Mouse (Mus musculus): ENCODE measurements around the gene Parp12. TPM values are rescaled to one million over a fixed set of nuclear protein-coding genes. Genes with fewer than 3 reads are reported as not detected.

The Parp12 gene
- polyA plus RNA-seq, 1 experiment: 10.7 TPM

DNA sequence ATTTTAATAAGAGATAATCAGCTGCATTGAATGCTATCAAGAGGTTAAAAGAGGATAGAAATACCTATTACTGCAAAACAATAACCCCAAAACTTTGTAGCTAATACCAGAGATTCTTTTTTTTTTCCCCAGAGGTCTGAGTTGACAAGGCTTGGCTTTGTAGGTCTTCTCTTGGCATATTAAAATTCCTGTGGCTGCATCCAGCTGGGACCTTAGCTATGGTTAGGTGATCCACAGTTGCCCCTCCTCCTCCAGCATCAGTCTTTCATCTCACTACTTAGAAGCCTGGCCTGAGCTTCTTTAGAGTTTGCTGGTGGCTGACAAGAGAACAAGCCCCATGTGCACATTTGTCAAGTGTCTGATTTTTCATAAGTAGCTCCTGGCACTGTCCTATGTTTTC is 6.6 kb upstream of the Parp12 start:
- Histone ChIP-seq H3K27me3 (ENCODE audit: control insufficient read depth, insufficient read depth, low read length, poor library complexity, severe bottlenecking) (peaks cover 2% of the 10 kb centered on the region; the same call in 1 of the 2 replicates), H3K4me1 (ENCODE audit: control insufficient read depth, insufficient read depth, low read length) (peaks cover 2% of the 10 kb centered on the region), H3K27ac (ENCODE audit: insufficient read depth, low read length) (no peak overlapping the region), H3K9me3 (replicated peaks; ENCODE audit: control insufficient read depth, insufficient read depth, low read length, poor library complexity, severe bottlenecking) (no peaks in the 10 kb centered on the region; the same call in 1 of the 2 replicates), H3K4me3 (ENCODE audit: low read depth, low read length) (no peak overlapping the region), H3K9ac (ENCODE audit: low read depth, poor library complexity, severe bottlenecking) (no peak overlapping the region), H3K36me3 (ENCODE audit: control insufficient read depth, insufficient read depth, low read length, poor library complexity, severe bottlenecking) (no peaks in the 10 kb centered on the region)
- TF ChIP-seq CTCF (IDR thresholded peaks at IDR 0.05; ENCODE audit: low read depth, low read length) (no peak), EP300 (IDR thresholded peaks at IDR 0.05; ENCODE audit: insufficient read depth, low read depth, low read length) (no peak), POLR2A (IDR thresholded peaks at IDR 0.05; ENCODE audit: insufficient read depth, low read length) (no peak)

DNA sequence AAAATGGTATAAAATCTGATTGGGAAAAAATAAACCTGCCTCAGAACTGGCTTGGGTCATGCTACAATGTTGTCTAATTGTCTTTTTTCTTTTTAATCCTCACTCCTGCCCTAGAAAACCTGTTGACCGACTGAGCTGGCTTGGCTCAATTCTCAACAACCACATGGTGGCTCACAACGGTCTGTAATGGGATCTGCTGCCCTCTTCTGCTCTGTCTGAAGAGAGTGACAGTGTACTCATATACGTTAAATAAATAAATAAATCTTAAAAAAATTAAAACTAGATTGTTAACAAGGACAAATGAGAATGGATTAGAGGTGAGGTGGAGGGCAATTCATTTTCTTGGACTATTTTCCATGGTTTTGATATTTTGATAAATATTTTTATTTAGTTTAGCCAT is 2.5 kb upstream of the Parp12 start:
- no peak overlapping the region for H3K27ac ChIP-seq (ENCODE audit: insufficient read depth, low read length)
- peaks cover 16% of the 10 kb centered on the region for H3K27me3 ChIP-seq (ENCODE audit: control insufficient read depth, insufficient read depth, low read length, poor library complexity, severe bottlenecking)
- no peaks in the 10 kb centered on the region for H3K4me1 ChIP-seq (ENCODE audit: control insufficient read depth, insufficient read depth, low read length)
- H3K9me3 ChIP-seq (replicated peaks; ENCODE audit: control insufficient read depth, insufficient read depth, low read length, poor library complexity, severe bottlenecking): no peaks in the 10 kb centered on the region
- H3K4me3 ChIP-seq (ENCODE audit: low read depth, low read length): no peak overlapping the region
- H3K36me3 ChIP-seq (ENCODE audit: control insufficient read depth, insufficient read depth, low read length, poor library complexity, severe bottlenecking): no peaks in the 10 kb centered on the region
- TF ChIP-seq CTCF (IDR thresholded peaks at IDR 0.05; ENCODE audit: low read depth, low read length) (no peak), POLR2A (IDR thresholded peaks at IDR 0.05; ENCODE audit: insufficient read depth, low read length) (no peak), EP300 (IDR thresholded peaks at IDR 0.05; ENCODE audit: insufficient read depth, low read depth, low read length) (no peak)
- H3K9ac ChIP-seq (ENCODE audit: low read depth, poor library complexity, severe bottlenecking): no peak overlapping the region

DNA sequence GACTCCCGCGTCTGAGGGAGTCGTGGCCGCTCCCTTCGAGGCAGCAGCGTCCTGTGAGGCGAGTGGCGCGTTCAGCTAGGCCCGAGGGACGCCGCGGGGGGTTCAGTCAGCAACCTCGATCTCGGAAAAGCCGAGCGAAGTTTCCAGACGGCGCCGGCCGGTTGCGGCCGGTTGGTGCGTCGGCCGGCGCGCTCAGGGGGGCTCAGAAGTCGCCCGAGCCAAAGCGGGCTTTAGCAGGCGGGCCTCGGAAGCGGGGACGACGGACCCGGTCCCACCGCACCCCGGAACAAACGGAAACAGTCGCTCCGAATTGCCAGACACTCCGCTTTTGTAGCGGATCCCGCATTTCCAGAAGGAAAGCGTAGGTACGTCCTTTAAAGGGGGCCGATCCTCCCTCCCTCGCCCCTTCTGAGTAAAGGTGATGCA is 320 bp upstream of the Parp12 start:
- no peaks in the 10 kb centered on the region for H3K4me1 ChIP-seq (ENCODE audit: control insufficient read depth, insufficient read depth, low read length)
- H3K9ac ChIP-seq (ENCODE audit: low read depth, poor library complexity, severe bottlenecking): peak overlapping the region; percentile 72
- no peak overlapping the region for H3K27ac ChIP-seq (ENCODE audit: insufficient read depth, low read length)
- H3K4me3 ChIP-seq (ENCODE audit: low read depth, low read length): peak overlapping the region; percentile 55
- TF ChIP-seq EP300 (IDR thresholded peaks at IDR 0.05; ENCODE audit: insufficient read depth, low read depth, low read length) (no peak), CTCF (IDR thresholded peaks at IDR 0.05; ENCODE audit: low read depth, low read length) (no peak), POLR2A (IDR thresholded peaks at IDR 0.05; ENCODE audit: insufficient read depth, low read length) (no peak)
- H3K36me3 ChIP-seq (ENCODE audit: control insufficient read depth, insufficient read depth, low read length, poor library complexity, severe bottlenecking): no peaks in the 10 kb centered on the region
- H3K9me3 ChIP-seq (replicated peaks; ENCODE audit: control insufficient read depth, insufficient read depth, low read length, poor library complexity, severe bottlenecking): no peaks in the 10 kb centered on the region
- peaks cover 16% of the 10 kb centered on the region for H3K27me3 ChIP-seq (ENCODE audit: control insufficient read depth, insufficient read depth, low read length, poor library complexity, severe bottlenecking)

DNA sequence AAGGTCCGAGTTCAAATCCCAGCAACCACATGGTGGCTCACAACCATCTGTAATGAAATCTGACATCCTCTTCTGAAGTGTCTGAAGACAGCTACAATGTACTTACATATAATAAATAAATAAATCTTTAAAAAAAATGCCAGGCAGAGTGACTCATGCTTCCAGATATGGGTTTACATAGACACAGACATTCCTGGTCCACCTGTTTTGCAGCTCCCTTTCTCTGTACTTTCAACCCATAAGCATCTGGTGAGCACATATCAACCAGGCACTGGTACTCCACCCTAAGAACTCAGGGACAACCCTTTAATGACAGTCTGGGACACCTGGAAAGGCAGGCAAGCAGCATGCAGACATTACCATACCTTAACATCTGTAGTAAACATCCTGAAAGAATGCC is 2.7 kb downstream of the Parp12 start:
- Histone ChIP-seq H3K4me3 (ENCODE audit: low read depth, low read length) (no peak overlapping the region), H3K27me3 (ENCODE audit: control insufficient read depth, insufficient read depth, low read length, poor library complexity, severe bottlenecking) (peaks cover 16% of the 10 kb centered on the region)

DNA sequence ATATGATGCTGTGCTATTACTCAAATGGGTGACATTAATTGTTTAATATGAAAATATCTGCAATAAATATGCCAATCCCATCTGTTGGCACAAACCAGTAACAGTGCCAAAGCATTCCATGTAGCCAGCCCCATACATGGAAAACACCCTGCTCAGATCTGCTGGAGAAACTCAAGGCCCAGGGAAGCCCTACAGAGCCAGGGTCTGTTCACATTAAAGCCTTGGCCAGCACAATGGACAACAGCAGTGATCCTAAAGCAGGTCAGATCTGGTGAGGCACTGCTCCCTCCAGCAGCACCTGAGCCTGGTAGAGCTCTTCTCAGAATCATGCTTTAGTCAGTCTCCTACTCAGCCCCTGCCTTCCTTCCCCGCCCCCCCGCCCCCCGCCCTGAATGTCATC is 5.0 kb downstream of the Parp12 start:
- Histone ChIP-seq H3K9me3 (replicated peaks; ENCODE audit: control insufficient read depth, insufficient read depth, low read length, poor library complexity, severe bottlenecking) (no peaks in the 10 kb centered on the region), H3K27me3 (ENCODE audit: control insufficient read depth, insufficient read depth, low read length, poor library complexity, severe bottlenecking) (peaks cover 6% of the 10 kb centered on the region), H3K36me3 (ENCODE audit: control insufficient read depth, insufficient read depth, low read length, poor library complexity, severe bottlenecking) (no peaks in the 10 kb centered on the region), H3K4me3 (ENCODE audit: low read depth, low read length) (no peak overlapping the region), H3K4me1 (ENCODE audit: control insufficient read depth, insufficient read depth, low read length) (no peaks in the 10 kb centered on the region), H3K27ac (ENCODE audit: insufficient read depth, low read length) (no peak overlapping the region), H3K9ac (ENCODE audit: low read depth, poor library complexity, severe bottlenecking) (no peak overlapping the region)
- no peak for TF ChIP-seq CTCF (IDR thresholded peaks at IDR 0.05; ENCODE audit: low read depth, low read length)
- no peak for TF ChIP-seq EP300 (IDR thresholded peaks at IDR 0.05; ENCODE audit: insufficient read depth, low read depth, low read length)
- TF ChIP-seq POLR2A (IDR thresholded peaks at IDR 0.05; ENCODE audit: insufficient read depth, low read length): no peak

More for the DNA sequence above, 2.7 kb downstream of the Parp12 start:
- Histone ChIP-seq H3K36me3 (ENCODE audit: control insufficient read depth, insufficient read depth, low read length, poor library complexity, severe bottlenecking) (no peaks in the 10 kb centered on the region), H3K4me1 (ENCODE audit: control insufficient read depth, insufficient read depth, low read length) (no peaks in the 10 kb centered on the region), H3K9me3 (replicated peaks; ENCODE audit: control insufficient read depth, insufficient read depth, low read length, poor library complexity, severe bottlenecking) (no peaks in the 10 kb centered on the region), H3K9ac (ENCODE audit: low read depth, poor library complexity, severe bottlenecking) (no peak overlapping the region), H3K27ac (ENCODE audit: insufficient read depth, low read length) (no peak overlapping the region)
- TF ChIP-seq CTCF (IDR thresholded peaks at IDR 0.05; ENCODE audit: low read depth, low read length) (no peak), POLR2A (IDR thresholded peaks at IDR 0.05; ENCODE audit: insufficient read depth, low read length) (no peak), EP300 (IDR thresholded peaks at IDR 0.05; ENCODE audit: insufficient read depth, low read depth, low read length) (no peak)

DNA sequence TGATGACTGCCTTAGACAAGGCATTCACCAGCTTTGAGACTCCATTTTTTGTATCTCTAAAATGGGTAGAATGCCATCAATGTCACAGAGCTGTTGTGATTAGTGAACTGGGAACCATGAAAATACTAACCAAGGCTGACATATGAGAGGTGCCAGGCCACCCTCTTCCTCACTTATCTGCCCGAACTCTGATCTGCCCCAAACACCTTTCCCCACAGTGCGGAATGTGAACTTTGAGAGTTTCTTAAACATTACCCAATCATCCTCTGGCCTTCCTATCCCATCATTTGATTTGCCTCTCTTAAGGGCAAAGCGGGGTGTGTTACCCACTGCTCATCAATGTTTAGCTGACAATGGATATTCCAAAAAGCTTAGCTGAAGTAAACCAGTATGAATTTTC is 5.4 kb downstream of the Parp12 start:
- Histone ChIP-seq H3K9ac (ENCODE audit: low read depth, poor library complexity, severe bottlenecking) (no peak overlapping the region), H3K4me3 (ENCODE audit: low read depth, low read length) (no peak overlapping the region), H3K9me3 (replicated peaks; ENCODE audit: control insufficient read depth, insufficient read depth, low read length, poor library complexity, severe bottlenecking) (no peaks in the 10 kb centered on the region), H3K4me1 (ENCODE audit: control insufficient read depth, insufficient read depth, low read length) (no peaks in the 10 kb centered on the region), H3K27me3 (ENCODE audit: control insufficient read depth, insufficient read depth, low read length, poor library complexity, severe bottlenecking) (peaks cover 2% of the 10 kb centered on the region; the same call in 1 of the 2 replicates), H3K27ac (ENCODE audit: insufficient read depth, low read length) (no peak overlapping the region), H3K36me3 (ENCODE audit: control insufficient read depth, insufficient read depth, low read length, poor library complexity, severe bottlenecking) (no peaks in the 10 kb centered on the region)
- TF ChIP-seq CTCF (IDR thresholded peaks at IDR 0.05; ENCODE audit: low read depth, low read length): no peak
- no peak for TF ChIP-seq POLR2A (IDR thresholded peaks at IDR 0.05; ENCODE audit: insufficient read depth, low read length)
- TF ChIP-seq EP300 (IDR thresholded peaks at IDR 0.05; ENCODE audit: insufficient read depth, low read depth, low read length): no peak

Measured in ES-Bruce4 (cell line).